Mouse (Mus musculus): ENCODE measurements around the gene Lrrc75a. TPM values are rescaled to one million over a fixed set of nuclear protein-coding genes. Genes with fewer than 3 reads are reported as not detected.
"Not testable (repeated sequence)": the region's sequence is repeated elsewhere in the genome, so short reads cannot be mapped to it uniquely, and the experiment has no call there.

Gene Lrrc75a
- polyA plus RNA-seq, 1 experiment from 2014 or later = 11.3 TPM

DNA sequence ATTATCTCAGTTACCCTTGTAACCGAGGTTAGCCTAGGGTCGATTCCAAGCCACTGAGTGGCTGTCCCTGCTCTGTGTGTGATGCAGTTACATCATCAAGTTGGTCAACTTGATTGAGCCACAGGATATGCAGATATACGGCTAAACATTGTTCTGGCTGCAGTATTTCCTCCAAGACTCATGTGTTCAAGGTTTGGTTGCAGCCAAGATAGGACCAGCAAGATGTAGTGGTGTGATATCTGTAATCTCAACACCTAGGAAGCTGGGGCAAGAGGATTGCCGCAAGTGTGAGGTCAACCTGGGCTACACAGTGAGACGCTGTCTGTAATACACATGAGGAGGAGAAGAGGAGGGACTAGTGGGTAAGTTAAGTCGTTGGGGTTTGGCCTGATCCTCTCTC is 15.9 kb upstream of the Lrrc75a start:
- Histone ChIP-seq H3K4me3 (no peak overlapping the region), H3K9me3 (no peaks in the 10 kb centered on the region), H3K36me3 (no peaks in the 10 kb centered on the region; the same call in 1 of the 2 replicates), H3K27ac (replicated peaks) (no peak overlapping the region), H3K4me2 (replicated peaks) (no peak overlapping the region), H3K9ac (replicated peaks) (no peak overlapping the region), H3K4me1 (peaks cover 1% of the 10 kb centered on the region; the same call in 1 of the 2 replicates), H3K27me3 (no peaks in the 10 kb centered on the region)
- WGBS = 89% methylated on average over 6 of the region's 6 CpGs
- no peak for ATAC-seq (replicated peaks)

DNA sequence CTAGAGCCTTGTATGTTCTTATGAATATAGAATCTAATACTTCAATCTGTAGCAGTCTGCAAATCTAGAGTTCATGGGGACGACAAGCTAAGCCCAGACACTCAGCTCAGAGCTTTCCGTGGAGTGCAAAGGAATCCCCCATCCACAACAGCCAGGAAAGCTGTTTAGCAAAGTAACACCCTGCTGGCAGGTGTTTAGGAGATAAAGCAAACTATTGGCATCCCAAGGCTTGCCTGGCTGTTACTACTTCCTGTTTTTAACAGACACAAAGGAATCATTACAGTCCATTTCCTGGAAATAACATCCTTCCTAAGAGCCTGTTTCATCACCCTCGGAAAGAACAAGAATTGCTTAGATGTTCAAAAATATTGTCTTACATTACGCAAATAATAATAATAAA is 12.6 kb upstream of the Lrrc75a start:
- Histone ChIP-seq H3K27me3 (no peaks in the 10 kb centered on the region), H3K27ac (replicated peaks) (no peak overlapping the region), H3K36me3 (no peaks in the 10 kb centered on the region; the same call in 1 of the 2 replicates), H3K4me3 (no peak overlapping the region), H3K4me1 (no peaks in the 10 kb centered on the region), H3K4me2 (replicated peaks) (no peak overlapping the region), H3K9ac (replicated peaks) (no peak overlapping the region), H3K9me3 (no peaks in the 10 kb centered on the region)
- WGBS = 63% methylated on average over 4 of the region's 4 CpGs
- no peak for ATAC-seq (replicated peaks)

DNA sequence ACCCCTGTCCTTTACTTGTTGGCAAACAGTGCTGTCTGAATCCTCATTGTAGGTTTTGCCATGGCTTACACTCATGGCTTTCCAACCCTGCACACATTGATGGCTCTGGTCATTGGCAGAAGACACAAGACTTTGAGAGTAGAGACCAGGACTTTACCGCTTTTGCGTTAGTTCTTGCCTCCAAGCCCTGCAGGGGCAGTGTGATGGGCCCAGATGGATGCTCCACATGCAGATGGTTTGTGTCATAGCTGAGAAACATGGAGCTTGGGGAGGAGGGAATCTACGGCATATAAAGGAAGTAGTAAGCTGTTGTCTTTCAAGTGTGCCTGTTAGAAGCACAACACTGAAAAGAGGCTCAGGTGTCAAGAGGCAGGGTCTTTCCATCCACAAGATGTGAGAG is 3.8 kb upstream of the Lrrc75a start:
- Histone ChIP-seq H3K4me1 (peaks cover 19% of the 10 kb centered on the region), H3K36me3 (no peaks in the 10 kb centered on the region), H3K4me3 (no peak overlapping the region), H3K27ac (replicated peaks) (no peak overlapping the region), H3K9me3 (no peaks in the 10 kb centered on the region), H3K9ac (replicated peaks) (no peak overlapping the region), H3K4me2 (replicated peaks) (no peak overlapping the region), H3K27me3 (no peaks in the 10 kb centered on the region)
- WGBS = 80% methylated on average over 3 of the region's 3 CpGs
- no peak for ATAC-seq (replicated peaks)

DNA sequence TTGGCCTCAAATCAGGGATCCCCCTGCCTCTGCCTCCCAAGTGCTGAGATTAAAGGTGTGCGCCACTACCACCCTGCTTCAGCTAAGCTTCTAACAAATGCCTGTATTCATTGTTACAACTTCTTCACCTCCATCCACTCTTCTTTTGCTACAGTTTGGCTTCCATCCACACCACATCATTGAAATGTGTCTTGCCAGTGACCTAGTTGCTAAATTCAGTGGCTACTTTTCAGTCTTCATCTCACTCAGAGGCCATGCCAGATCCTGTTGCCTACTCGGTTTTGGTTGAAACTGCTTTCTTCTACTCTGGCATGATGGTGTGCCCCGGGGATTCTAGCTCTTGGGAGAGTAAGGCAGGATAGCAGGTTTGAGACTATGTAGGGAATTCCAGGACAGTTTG is 3.2 kb upstream of the Lrrc75a start:
- no peaks in the 10 kb centered on the region for H3K36me3 ChIP-seq
- H3K9ac ChIP-seq (replicated peaks) = no peak overlapping the region
- H3K27ac ChIP-seq (replicated peaks) = no peak overlapping the region
- H3K4me1 ChIP-seq = peaks cover 25% of the 10 kb centered on the region
- H3K9me3 ChIP-seq = no peaks in the 10 kb centered on the region
- no peak overlapping the region for H3K4me3 ChIP-seq
- H3K4me2 ChIP-seq (replicated peaks) = no peak overlapping the region
- H3K27me3 ChIP-seq = no peaks in the 10 kb centered on the region
- ATAC-seq (replicated peaks) = no peak
- 87% methylated on average over 3 of the region's 3 CpGs for WGBS

DNA sequence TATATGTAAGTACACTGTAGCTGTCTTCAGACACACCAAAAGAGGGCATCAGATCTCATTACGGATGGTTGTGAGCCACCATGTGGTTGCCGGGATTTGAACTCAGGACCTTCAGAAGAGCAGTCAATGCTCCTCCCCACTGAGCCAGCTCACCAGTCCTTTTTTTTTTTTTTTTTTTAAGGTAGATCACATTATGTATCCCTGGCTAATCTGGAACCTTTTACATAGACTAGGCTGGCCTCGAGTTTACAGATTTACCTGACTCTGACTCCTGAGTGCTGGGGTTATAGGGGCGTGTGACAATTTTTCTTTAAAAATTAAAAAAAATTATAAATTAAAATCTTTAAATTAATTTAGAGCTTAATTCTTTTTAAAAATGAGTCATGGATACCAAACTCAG is 1.5 kb upstream of the Lrrc75a start:
- H3K27ac ChIP-seq (replicated peaks); H3K4me2 ChIP-seq (replicated peaks); H3K9ac ChIP-seq (replicated peaks); H3K9me3 ChIP-seq; H3K36me3 ChIP-seq; ATAC-seq (replicated peaks); H3K27me3 ChIP-seq; H3K4me3 ChIP-seq: not testable (repeated sequence)
- H3K4me1 ChIP-seq = peaks cover 41% of the 10 kb centered on the region
- WGBS = 88% methylated on average over 4 of the region's 4 CpGs

DNA sequence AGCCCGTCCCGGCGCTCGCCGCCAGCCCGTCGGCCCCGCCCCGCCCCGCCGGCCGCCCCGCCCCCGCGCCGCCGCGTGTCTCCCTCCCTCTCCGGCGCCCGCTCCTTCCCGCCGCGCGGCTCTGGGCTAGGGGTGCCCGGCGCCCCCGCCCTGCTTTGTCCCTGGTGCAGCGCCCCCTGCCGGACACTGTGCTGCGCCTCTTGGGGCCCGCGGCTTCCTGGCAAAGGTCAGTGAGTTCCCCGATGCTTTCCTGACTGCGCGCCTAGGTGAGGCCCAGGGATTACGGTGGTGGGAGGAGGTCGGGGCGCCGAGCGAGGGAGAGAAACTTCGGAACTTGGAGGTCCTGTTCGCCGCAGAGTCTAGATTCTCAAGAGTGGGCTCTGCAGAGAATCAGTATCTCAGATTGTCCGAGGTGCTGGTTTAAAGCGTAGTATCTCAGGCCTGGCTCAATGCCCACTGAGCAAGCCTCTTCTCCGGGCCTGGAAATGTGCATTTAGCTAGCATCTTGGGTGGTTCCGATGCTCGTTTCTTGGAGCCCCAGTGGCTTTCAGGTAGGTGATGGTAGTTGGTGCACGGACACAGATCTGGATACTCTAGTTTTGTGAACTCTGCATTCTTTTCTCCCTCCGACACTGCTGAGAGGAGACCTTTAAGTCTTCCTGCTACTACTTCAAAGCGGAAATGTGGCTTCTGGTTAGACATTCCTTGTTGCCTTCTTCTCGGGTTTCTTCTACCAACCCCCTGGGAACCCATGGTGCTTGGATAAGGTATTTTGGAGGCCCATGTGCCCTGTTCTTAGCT is 468 bp upstream of the Lrrc75a start, which contains the start of gene Mmgt2:
Mmgt2 (plus strand) TSS at position 74 of the 801 bp plus-strand sequence.
- peak; percentile 86 for ATAC-seq (replicated peaks)
- 2% methylated on average over 27 of the region's 53 CpGs for WGBS
- Histone ChIP-seq H3K4me3 (peak within 1 kb of the TSS; percentile 82), H3K4me2 (replicated peaks) (peak within 1 kb of the TSS; percentile 91), H3K36me3 (no peaks in the 10 kb centered on the region), H3K27ac (replicated peaks) (peak within 1 kb of the TSS; percentile 66), H3K9ac (replicated peaks) (peak within 1 kb of the TSS; percentile 65), H3K9me3 (no peaks in the 10 kb centered on the region), H3K27me3 (no peaks in the 10 kb centered on the region), H3K4me1 (peaks cover 42% of the 10 kb centered on the region)

DNA sequence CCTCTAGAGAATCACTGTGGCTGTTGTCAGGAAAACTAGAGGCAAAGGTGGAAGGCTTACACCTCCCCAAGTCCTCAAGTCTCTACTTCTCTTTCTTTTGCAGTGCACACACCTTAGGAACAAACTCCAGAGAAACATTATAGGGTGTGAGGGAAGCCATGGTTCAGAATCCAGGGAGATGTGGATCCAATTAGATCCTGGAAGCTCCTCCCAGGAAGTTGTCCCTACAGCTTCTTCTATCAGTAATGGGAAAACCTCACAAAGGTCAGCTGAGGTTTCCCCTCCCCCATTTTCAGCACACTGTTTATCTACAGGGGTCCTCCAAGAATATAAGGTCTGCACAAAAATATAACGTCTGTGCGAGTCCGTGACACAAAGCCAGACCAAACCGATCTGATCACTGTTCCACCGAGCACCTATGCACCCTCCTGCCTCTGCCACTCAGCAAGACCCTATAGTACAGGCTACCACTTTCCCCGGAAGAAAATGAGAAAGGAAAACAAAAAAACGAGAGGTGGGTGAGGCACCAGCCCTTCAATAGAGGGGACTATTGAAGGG is 1.3 kb downstream of the Lrrc75a start:
- ATAC-seq (replicated peaks) = no peak
- no peaks in the 10 kb centered on the region for H3K9me3 ChIP-seq
- H3K4me1 ChIP-seq = peaks cover 59% of the 10 kb centered on the region
- peak overlapping the region; percentile 91 for H3K4me2 ChIP-seq (replicated peaks)
- peak overlapping the region; percentile 82 for H3K4me3 ChIP-seq
- no peaks in the 10 kb centered on the region for H3K36me3 ChIP-seq
- peak overlapping the region; percentile 29 for H3K27ac ChIP-seq (replicated peaks)
- WGBS = 50% methylated on average over 7 of the region's 7 CpGs
- H3K9ac ChIP-seq (replicated peaks) = peak overlapping the region; percentile 65; the same call in 1 of the 2 replicates
- H3K27me3 ChIP-seq = no peaks in the 10 kb centered on the region

DNA sequence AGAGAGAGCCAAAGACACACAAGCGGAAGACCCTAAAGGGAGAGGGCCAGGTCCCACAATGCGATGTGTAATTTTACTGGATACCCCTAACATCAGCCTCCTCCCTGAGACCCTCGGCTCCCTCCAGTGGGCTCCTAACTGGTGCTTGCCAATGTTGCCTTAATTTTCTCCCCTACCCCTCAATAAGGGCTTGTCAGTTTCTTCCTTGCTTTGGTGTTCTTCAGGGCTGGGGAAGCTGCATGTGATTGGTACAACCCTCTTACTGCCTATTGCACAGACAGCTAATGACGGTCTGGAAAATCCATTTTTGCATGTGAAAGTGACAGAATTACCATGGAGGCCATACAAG is 1.9 kb downstream of the Lrrc75a start:
- Histone ChIP-seq H3K27me3 (no peaks in the 10 kb centered on the region), H3K4me2 (replicated peaks) (peak overlapping the region; percentile 91), H3K4me1 (peaks cover 63% of the 10 kb centered on the region), H3K27ac (replicated peaks) (peak overlapping the region; percentile 29), H3K9me3 (no peaks in the 10 kb centered on the region), H3K36me3 (no peaks in the 10 kb centered on the region), H3K9ac (replicated peaks) (peak overlapping the region; percentile 32; the same call in 1 of the 2 replicates), H3K4me3 (peak overlapping the region; percentile 82)
- ATAC-seq (replicated peaks) = no peak
- WGBS = 27% methylated on average over 4 of the region's 4 CpGs

DNA sequence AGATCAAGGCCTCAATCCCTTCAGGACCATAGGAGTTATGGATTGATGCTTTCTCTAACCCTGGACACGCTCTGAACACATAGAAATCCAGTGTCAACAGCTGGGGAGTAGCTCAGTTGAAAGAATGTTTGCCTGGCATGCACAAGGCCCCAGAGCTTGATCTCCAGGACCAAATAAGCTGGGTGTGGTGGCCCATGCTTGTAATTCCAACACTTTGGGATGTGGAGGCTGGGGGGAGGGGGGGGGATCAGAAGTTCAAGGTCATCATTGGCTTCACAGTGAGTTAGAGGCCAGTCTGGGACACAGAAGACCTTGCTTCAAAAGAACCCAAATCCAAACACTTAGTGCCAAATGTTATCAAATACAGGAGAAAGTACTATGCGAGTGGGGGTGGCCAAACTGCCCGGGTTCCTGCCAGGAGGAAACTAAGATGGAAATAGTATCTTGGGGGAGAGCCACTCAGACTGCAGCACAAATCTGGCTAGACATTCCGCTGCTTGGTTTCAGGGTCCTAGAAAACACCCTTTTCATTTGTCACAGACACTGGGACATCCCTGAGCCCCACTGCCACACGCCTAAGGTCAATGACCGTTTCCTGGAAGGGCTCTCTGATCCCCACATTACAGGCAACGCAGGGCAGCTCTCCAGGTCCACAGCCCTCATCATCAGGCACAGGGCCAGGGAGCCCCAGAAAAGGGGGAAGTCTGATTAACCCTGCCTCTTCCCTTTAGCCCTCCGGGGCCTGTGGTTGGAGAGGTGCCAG is 2.4 kb downstream of the Lrrc75a start:
- peak overlapping the region; percentile 82 for H3K4me3 ChIP-seq
- no peak for ATAC-seq (replicated peaks)
- peak overlapping the region; percentile 91 for H3K4me2 ChIP-seq (replicated peaks)
- no peaks in the 10 kb centered on the region for H3K36me3 ChIP-seq
- 23% methylated on average over 8 of the region's 8 CpGs for WGBS
- H3K9me3 ChIP-seq = no peaks in the 10 kb centered on the region
- H3K4me1 ChIP-seq = peaks cover 63% of the 10 kb centered on the region
- H3K27ac ChIP-seq (replicated peaks) = peak overlapping the region; percentile 29
- H3K9ac ChIP-seq (replicated peaks) = peak overlapping the region; percentile 32; the same call in 1 of the 2 replicates
- H3K27me3 ChIP-seq = no peaks in the 10 kb centered on the region

DNA sequence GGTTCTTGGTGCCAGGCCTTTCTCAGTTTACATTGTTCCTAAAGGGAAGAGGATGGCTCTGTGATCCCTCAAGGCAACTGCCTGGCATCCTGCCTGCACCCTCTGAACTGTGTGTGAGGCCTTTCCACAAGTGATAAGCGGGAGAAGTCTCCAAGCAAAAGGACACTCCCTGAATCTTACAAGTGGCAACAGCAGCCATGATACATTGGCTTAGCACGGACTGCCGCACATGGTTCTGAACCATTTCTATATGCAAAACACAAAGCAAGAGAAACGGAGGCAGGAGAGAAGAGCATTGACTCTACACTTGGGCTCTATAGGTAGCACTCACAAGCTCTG is 3.0 kb downstream of the Lrrc75a start:
- WGBS = 86% methylated on average over 4 of the region's 4 CpGs
- H3K4me2 ChIP-seq (replicated peaks) = peak overlapping the region; percentile 91; the same call in 1 of the 2 replicates
- H3K4me1 ChIP-seq = peaks cover 61% of the 10 kb centered on the region

DNA sequence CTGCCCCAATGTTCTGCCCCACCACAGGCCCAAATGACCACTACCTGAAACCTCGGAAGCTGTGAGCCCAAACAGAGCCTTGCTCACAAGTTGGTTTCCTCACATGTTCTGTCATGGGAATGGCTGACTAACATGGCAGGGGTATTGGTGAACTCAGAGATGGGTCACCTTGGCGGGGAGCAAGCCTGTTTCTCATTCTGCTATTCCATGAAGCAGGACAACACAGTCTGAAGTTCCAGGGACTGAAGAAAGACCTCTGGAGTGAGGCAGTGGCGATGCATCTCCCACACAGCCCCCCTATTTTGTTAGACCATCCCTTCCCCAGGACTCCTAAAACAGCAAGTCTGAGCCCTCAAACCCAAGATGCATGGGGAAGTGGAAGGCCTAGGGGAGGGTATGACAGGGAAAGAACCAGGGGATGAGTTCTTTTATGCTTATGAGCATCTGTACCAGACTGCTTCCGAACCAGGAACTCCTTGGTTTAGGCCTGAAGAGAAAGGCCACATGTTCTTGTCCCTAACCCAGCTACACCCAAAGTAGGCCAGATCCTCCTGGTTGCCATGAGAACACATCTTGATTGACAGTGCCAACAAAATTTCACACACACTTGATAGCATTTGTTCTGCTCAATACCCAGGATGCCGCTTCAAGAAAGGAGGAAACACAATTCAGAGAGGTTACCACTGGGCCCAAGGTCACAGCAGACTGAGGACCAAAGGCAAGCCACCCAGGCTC is 3.6 kb downstream of the Lrrc75a start:
- Histone ChIP-seq H3K9ac (replicated peaks) (no peak overlapping the region), H3K4me2 (replicated peaks) (no peak overlapping the region), H3K4me3 (no peak overlapping the region), H3K27ac (replicated peaks) (no peak overlapping the region), H3K4me1 (peaks cover 61% of the 10 kb centered on the region), H3K36me3 (no peaks in the 10 kb centered on the region), H3K27me3 (no peaks in the 10 kb centered on the region), H3K9me3 (no peaks in the 10 kb centered on the region)
- WGBS = 88% methylated on average over 5 of the region's 5 CpGs
- no peak for ATAC-seq (replicated peaks)

More for the DNA sequence above, 3.0 kb downstream of the Lrrc75a start:
- Histone ChIP-seq H3K36me3 (no peaks in the 10 kb centered on the region), H3K9ac (replicated peaks) (no peak overlapping the region), H3K27ac (replicated peaks) (no peak overlapping the region; the same call in 1 of the 2 replicates), H3K27me3 (no peaks in the 10 kb centered on the region), H3K9me3 (no peaks in the 10 kb centered on the region), H3K4me3 (no peak overlapping the region)
- no peak for ATAC-seq (replicated peaks)
